Mouse (Mus musculus) neural tube, embryonic 14.5 days (tissue): ENCODE data around the gene Atxn1. TPM values are rescaled to one million over a fixed set of nuclear protein-coding genes. Genes with fewer than 3 reads are reported as not detected.

Experiments
- ATAC-seq: fragments of 200-750 bp; cut with Nextera tagmentation; 2 replicates; pipeline ENCODE4 v1.8.0; 2017; ENCODE audit warnings: low read depth, mild to moderate bottlenecking, moderate TSS enrichment, moderate library complexity
- H3K27ac ChIP-seq: fragments of 300-500 bp; sonication (generic); 2 replicates; pipeline ENCODE4 v1.5.1; 2014; ENCODE audit warnings: low read depth, mild to moderate bottlenecking, control low read depth, low read length, moderate library complexity, mixed read lengths
- H3K27me3 ChIP-seq: fragments of 300-500 bp; sonication (generic); 2 replicates; pipeline ENCODE4 v1.6.1; 2014; ENCODE audit warnings: low read length; ENCODE audit not compliant: control insufficient read depth, insufficient read depth
- H3K36me3 ChIP-seq: fragments of 300-500 bp; sonication (generic); 2 replicates; pipeline ENCODE4 v1.6.1; 2014; ENCODE audit warnings: low read length, mixed read lengths; ENCODE audit not compliant: control insufficient read depth, insufficient read depth
- H3K4me1 ChIP-seq: fragments of 300-500 bp; sonication (generic); 2 replicates; pipeline ENCODE4 v1.6.1; 2014; ENCODE audit warnings: low read length; ENCODE audit not compliant: control insufficient read depth, insufficient read depth
- H3K4me2 ChIP-seq: fragments of 300-500 bp; sonication (generic); 2 replicates; pipeline ENCODE4 v1.6.1; 2014; ENCODE audit warnings: mild to moderate bottlenecking, low read depth, low read length, control low read depth
- H3K4me3 ChIP-seq: fragments of 300-500 bp; sonication (generic); 2 replicates; pipeline ENCODE4 v1.5.1; 2014; ENCODE audit warnings: low read depth, low read length, control low read depth, mixed read lengths
- H3K9ac ChIP-seq: fragments of 300-500 bp; sonication (generic); replicated peaks from 2 replicates; pipeline ENCODE4 v1.6.1; 2014; ENCODE audit warnings: low read depth, mild to moderate bottlenecking, control low read depth, low read length, mixed read lengths
- H3K9me3 ChIP-seq: fragments of 300-500 bp; sonication (generic); 2 replicates; pipeline ENCODE4 v1.6.1; 2016; ENCODE audit warnings: low read length; ENCODE audit not compliant: control insufficient read depth
- WGBS: fragments of 180-500 bp; shearing (Covaris S2); extraction: QIAGEN DNeasy Blood & Tissue Kit; methylation state at CpG from one replicate; pipeline ENCODE4 v1.1.7; 2014; 5-methylcytosine and 5-hydroxymethylcytosine counted together
- polyA plus RNA-seq: library from polyadenylated mRNA; unstranded; fragments of >200 nt; fragmentation: Nextera tagmentation; extraction: Ambion mirVana; gene quantifications from 2 replicates; pipeline ENCODE4 v1.2.1, GENCODE M21; 2014

The Atxn1 gene
- polyA plus RNA-seq, 1 experiment from 2014 or later: 9.4 TPM

DNA sequence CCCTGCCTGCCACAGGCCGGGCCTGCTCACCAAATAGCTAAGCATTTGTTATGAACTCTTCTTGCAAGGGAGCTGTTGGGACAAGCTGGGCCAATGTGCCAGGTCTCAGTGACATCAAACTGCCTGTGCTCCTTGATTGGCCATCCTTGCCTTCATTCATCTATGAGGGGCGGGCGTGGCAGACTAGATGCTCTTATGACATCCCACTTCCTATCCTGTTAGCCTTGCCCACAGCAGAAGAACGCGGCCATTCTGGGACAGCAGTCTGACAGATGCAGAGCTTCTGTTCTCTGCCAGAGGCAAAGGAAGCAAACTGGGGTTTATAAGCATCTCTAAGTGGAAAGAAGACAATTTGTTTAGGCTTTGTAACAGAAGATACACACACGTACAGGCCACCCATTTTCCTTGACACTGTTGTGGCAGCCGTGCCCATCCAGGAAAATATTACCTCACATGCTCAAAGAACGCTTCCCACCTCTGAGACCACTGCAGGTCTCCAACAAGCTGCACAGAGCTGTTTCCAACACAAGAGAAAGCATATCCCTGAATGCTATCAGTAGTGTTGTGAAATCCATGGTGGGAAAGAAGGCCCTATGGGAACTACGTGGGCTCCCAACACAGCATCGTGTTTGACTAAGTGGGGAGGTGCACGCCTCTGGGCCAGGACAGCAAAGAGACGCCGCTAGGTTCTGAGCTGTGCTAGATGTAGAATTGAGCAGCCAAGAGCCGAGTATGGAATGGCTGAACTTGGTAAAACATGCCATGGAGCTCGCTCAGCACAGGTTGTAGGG is 162.0 kb downstream of the Atxn1 start:
- Histone ChIP-seq H3K4me3 (no peak overlapping the region), H3K9me3 (no peaks in the 10 kb centered on the region), H3K27me3 (no peaks in the 10 kb centered on the region), H3K9ac (no peak overlapping the region), H3K27ac (no peak overlapping the region), H3K4me2 (no peak overlapping the region), H3K4me1 (peaks cover 2% of the 10 kb centered on the region; the same call in 1 of the 2 replicates), H3K36me3 (no peaks in the 10 kb centered on the region)
- no peak for ATAC-seq
- WGBS: 92% methylated on average over 15 of the region's 15 CpGs

DNA sequence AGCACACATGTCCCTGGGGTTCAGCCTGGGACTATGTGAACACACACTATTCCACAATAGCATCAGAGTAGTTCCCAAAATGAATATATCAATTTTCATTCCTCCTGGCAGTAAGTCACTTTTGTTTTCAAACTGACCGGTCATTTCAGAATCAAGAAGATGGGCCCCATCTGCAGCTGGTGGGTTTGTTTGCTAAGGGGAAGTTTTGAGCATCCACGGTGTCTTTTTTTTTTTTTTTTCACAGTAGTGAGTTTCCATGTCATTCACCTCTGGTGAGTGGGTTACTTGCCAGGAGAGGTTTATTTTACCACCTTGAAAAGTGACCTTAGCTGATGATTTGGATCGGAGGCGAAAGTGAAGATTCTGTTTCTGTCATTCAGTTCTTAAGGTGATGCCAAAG is 166.6 kb downstream of the Atxn1 start:
- H3K27ac ChIP-seq: no peak overlapping the region
- ATAC-seq: no peak
- H3K27me3 ChIP-seq: no peaks in the 10 kb centered on the region
- H3K36me3 ChIP-seq: no peaks in the 10 kb centered on the region
- H3K9me3 ChIP-seq: no peaks in the 10 kb centered on the region
- WGBS: 88% methylated on average over 4 of the region's 4 CpGs
- no peak overlapping the region for H3K9ac ChIP-seq
- no peak overlapping the region for H3K4me2 ChIP-seq
- no peaks in the 10 kb centered on the region for H3K4me1 ChIP-seq
- H3K4me3 ChIP-seq: no peak overlapping the region

DNA sequence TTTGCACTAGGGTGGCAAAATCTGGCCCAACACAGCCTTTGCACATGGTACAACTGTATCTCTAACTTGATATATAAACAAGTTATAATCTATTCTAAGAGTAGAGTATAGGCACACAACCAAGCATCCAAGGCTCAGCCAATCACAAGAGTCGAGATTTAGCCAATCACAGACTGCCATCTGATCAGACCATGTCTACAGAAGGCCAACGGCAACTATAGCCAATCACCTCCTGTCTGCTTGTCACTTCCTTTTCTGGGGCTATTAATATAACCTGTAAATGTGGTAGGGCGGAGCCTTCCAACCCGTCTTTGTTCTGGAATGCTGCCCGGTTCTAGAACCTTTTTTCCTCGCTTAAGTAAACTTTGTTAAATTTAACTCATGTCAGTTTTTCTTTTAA is 167.1 kb downstream of the Atxn1 start:
- Histone ChIP-seq H3K36me3 (no peaks in the 10 kb centered on the region), H3K9me3 (no peaks in the 10 kb centered on the region), H3K27ac (no peak overlapping the region), H3K4me2 (no peak overlapping the region), H3K4me3 (no peak overlapping the region), H3K9ac (no peak overlapping the region), H3K27me3 (no peaks in the 10 kb centered on the region), H3K4me1 (no peaks in the 10 kb centered on the region)
- WGBS: 89% methylated on average over 6 of the region's 6 CpGs
- ATAC-seq: no peak

DNA sequence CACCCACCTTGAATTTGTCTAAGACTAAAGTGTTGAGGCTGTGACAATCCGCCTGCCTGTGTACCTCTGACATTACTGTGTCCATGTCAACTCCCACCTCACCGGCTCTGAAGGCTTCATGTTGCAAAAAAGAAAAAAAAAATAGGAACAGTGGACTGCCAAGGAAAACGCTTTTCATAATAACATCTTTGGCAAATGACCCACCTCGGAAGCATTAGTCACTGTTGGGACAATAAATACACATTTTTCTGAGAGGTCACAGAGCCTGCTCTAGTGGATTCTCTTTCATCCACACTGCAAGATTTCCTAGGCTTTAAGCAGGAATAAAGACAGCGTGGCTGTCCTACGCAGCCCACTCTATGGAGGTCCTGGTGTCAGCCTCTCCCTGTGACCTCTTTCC is 168.5 kb downstream of the Atxn1 start:
- Histone ChIP-seq H3K27ac (no peak overlapping the region), H3K27me3 (no peaks in the 10 kb centered on the region), H3K4me1 (no peaks in the 10 kb centered on the region), H3K4me2 (no peak overlapping the region), H3K36me3 (no peaks in the 10 kb centered on the region), H3K9me3 (no peaks in the 10 kb centered on the region), H3K4me3 (no peak overlapping the region), H3K9ac (no peak overlapping the region)
- ATAC-seq: no peak
- WGBS: 83% methylated on average over 6 of the region's 6 CpGs

DNA sequence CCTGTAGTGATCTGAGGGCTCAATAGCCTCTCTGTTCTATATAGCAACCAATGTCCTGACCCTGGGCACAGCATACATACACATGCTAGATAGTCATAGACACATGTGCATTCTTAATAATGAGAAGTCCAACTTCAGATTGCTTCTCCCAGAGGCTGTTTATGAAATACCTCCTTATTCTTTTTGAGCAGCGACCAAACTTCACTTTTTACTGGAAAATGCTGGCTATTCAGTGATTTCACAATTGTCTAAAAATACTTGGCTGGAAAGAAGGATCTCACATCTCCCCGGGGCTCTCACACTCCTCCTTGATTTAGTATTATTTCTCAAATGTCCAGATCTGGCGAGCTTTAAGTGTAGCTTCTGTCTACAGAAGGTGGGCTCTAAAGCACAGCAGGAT is 171.0 kb downstream of the Atxn1 start:
- H3K9ac ChIP-seq: no peak overlapping the region
- H3K36me3 ChIP-seq: no peaks in the 10 kb centered on the region
- H3K9me3 ChIP-seq: no peaks in the 10 kb centered on the region
- H3K4me2 ChIP-seq: no peak overlapping the region
- H3K27me3 ChIP-seq: no peaks in the 10 kb centered on the region
- H3K27ac ChIP-seq: no peak overlapping the region
- H3K4me1 ChIP-seq: no peaks in the 10 kb centered on the region
- 68% methylated on average over 3 of the region's 3 CpGs for WGBS
- ATAC-seq: no peak
- no peak overlapping the region for H3K4me3 ChIP-seq

DNA sequence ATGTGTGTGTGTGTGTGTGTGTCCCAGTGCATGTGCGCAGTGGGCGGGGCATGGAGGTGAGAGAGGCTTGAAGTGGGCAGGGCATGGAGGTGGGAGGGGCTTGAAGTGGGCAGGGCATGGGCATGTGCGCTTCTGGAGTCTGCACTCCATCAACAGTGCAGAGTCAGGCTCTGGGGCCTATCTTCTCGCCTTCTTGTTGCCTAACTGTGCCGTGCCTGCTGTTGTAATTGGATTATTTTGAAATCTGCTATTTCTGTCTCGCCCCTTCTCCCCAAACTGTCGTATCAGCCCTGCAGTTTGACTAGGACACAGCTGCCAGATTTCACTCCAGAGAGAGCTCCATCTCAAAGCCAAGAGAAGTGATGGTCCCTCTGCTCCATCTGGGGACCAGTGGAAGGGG is 178.4 kb downstream of the Atxn1 start:
- ATAC-seq: no peak
- no peak overlapping the region for H3K4me2 ChIP-seq
- 80% methylated on average over 7 of the region's 7 CpGs for WGBS

DNA sequence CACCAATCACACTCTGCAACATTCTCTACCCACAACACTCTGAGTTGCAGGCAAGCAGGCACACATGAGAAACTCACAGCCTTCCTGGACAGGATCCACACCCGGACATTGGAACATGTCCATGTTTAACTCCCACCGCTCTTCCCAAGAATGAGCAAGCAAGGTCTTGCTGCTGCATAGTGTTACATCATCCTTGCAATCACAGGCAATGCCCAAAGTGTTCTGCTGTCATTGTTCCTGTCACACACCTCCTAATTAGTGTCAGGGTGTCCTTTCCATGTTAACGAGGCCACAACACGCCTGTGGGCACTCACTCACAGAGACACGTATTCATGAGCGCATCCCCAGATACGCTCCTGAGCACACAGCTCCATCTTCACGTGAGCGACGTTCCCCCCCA is 181.1 kb downstream of the Atxn1 start:
- Histone ChIP-seq H3K36me3 (no peaks in the 10 kb centered on the region), H3K4me2 (no peak overlapping the region), H3K27ac (no peak overlapping the region), H3K9me3 (no peaks in the 10 kb centered on the region), H3K4me3 (no peak overlapping the region), H3K27me3 (no peaks in the 10 kb centered on the region), H3K9ac (no peak overlapping the region), H3K4me1 (no peaks in the 10 kb centered on the region)
- 85% methylated on average over 10 of the region's 10 CpGs for WGBS
- ATAC-seq: no peak

More for the DNA sequence above, 178.4 kb downstream of the Atxn1 start:
- H3K4me1 ChIP-seq: no peaks in the 10 kb centered on the region
- no peak overlapping the region for H3K9ac ChIP-seq
- H3K4me3 ChIP-seq: no peak overlapping the region
- H3K36me3 ChIP-seq: no peaks in the 10 kb centered on the region
- no peaks in the 10 kb centered on the region for H3K27me3 ChIP-seq
- no peaks in the 10 kb centered on the region for H3K9me3 ChIP-seq
- no peak overlapping the region for H3K27ac ChIP-seq

DNA sequence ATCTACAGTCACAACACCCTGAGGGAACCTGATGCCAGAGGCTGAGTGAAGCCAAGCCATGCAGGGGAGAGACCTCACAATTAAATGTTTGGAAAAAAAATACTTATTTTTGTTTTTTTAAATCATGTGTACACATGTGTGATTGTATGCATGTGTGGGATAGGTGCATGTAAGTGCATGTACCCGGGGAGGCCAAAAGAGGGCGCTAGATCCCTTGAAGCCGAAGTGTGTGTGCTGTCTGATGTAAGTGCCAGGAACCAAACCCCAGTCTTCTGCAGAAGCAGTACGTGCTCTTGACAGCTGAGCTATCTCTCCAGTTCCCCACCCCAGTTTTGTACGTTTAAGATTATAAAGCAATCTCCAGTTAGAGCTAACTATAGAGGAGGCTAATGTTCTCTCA is 186.1 kb downstream of the Atxn1 start:
- H3K4me3 ChIP-seq: no peak overlapping the region
- H3K4me2 ChIP-seq: no peak overlapping the region
- H3K27ac ChIP-seq: no peak overlapping the region
- no peak for ATAC-seq
- H3K4me1 ChIP-seq: no peaks in the 10 kb centered on the region
- H3K9ac ChIP-seq: no peak overlapping the region
- WGBS: 92% methylated on average over 5 of the region's 5 CpGs
- H3K27me3 ChIP-seq: no peaks in the 10 kb centered on the region
- no peaks in the 10 kb centered on the region for H3K36me3 ChIP-seq
- no peaks in the 10 kb centered on the region for H3K9me3 ChIP-seq

DNA sequence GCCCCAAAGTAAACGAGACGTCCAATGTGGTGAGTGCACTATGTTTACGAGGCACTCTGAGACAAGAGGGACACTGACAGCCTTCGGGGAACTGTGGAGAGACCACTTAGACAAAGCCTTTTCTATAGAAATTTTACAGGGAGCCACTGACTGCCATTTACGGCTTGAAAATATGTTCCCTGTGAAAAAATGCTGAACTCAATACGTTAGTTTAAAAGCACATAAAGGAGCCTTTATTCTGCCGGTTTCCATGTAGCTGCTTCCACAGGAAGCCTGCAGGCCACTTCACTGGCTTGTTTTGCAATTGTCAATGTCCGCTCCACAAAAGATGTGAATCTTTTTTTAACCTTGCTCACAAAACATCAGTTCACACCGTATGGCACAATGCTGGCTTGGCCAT is 186.6 kb downstream of the Atxn1 start:
- Histone ChIP-seq H3K4me2 (no peak overlapping the region), H3K27me3 (no peaks in the 10 kb centered on the region), H3K4me3 (no peak overlapping the region), H3K36me3 (no peaks in the 10 kb centered on the region), H3K9ac (no peak overlapping the region), H3K27ac (no peak overlapping the region), H3K9me3 (no peaks in the 10 kb centered on the region), H3K4me1 (0 out of 2 replicates have a peak, but pooled peaks cover 4% of the 10 kb centered on the region)
- ATAC-seq: no peak
- 13% methylated on average over 9 of the region's 9 CpGs for WGBS
